Mouse (Mus musculus) C2C12 (cell line): Measurements from ENCODE around the gene 2810408A11Rik.
A peak's percentile ranks its signal among the peaks of the same experiment; 100 is the strongest.

Experiments
- CTCF ChIP-seq: IDR thresholded peaks from one replicate; pipeline ENCODE4 v1.5.1; 2011; ENCODE audit not compliant: control insufficient read depth, insufficient read depth, insufficient read length
- FOSL1 ChIP-seq: IDR thresholded peaks from one replicate; pipeline ENCODE4 v1.8.0; 2011; ENCODE audit warnings: mild to moderate bottlenecking, low read length; ENCODE audit not compliant: poor library complexity, insufficient read depth, severe bottlenecking
- MAX ChIP-seq: IDR thresholded peaks from one replicate; pipeline ENCODE4 v1.6.1; 2011; ENCODE audit warnings: mild to moderate bottlenecking, control low read depth
- MYOD1 ChIP-seq: IDR thresholded peaks from one replicate; pipeline ENCODE4 v1.6.1; 2011; ENCODE audit warnings: low read depth; ENCODE audit not compliant: control insufficient read depth, insufficient read length
- MYOG ChIP-seq: IDR thresholded peaks from one replicate; pipeline ENCODE4 v1.6.1; 2011; ENCODE audit not compliant: control insufficient read depth, insufficient read length; ENCODE audit errors: extremely low read depth
- USF1 ChIP-seq: IDR thresholded peaks from one replicate; pipeline ENCODE4 v1.6.1; 2011; ENCODE audit warnings: low read depth, mild to moderate bottlenecking, control low read depth, moderate library complexity

DNA sequence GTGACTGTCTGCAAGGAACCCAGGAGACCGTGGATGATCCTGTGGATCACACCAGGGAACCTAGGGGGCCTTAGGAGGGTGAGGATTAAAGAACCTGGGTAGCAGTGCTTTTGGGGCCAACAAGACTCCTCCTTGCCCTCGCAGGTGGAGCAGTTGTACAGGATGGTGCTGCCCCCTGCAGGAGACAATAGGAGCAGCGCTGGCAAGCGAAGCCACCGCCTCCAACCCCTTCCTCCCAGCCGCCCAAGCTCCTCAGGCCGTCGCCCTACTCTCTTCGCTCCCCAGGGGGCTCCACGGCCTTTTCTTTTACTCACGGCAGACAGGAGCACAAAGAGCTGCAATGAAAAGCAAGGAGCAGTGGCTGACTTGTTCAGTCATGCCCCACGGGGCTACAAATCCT, 23.9 kb downstream of the 2810408A11Rik start:
- TF ChIP-seq CTCF (peak; percentile 95), MAX (no peak), FOSL1 (no peak), USF1 (no peak), MYOG (no peak), MYOD1 (no peak)
